Mouse (Mus musculus): ENCODE data around the gene Tox4. TPM values are rescaled to one million over a fixed set of nuclear protein-coding genes. Genes with fewer than 3 reads are reported as not detected.
"Not testable (repeated sequence)": the region's sequence is repeated elsewhere in the genome, so short reads cannot be mapped to it uniquely, and the experiment has no call there.

The Tox4 gene
- polyA plus RNA-seq, 1 experiment from 2014 or later: 43.2 TPM

DNA sequence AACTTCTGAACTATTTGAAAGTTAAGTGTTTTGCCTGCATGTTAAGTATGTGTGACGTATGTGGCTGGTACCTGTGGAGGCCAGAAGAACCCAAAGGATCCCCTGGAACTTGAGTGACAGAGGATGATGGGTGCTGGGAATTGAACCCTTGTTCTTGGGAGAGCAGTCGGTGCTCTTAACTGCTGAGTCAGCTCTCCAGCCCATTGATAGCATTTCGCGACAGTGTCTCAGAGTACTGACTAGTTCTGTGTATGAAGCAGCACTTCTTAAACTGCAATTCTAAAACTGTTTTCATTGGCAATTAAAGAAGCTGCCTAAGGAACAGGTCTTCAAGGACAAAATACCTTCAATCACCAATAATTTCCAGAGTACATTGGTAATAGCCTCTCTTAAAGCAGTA lies 1.7 kb upstream of the Tox4 start:
- H3K9me3 ChIP-seq (replicated peaks): no peaks in the 10 kb centered on the region
- no peak overlapping the region for H3K4me2 ChIP-seq (replicated peaks)
- H3K9ac ChIP-seq: no peak overlapping the region
- H3K4me1 ChIP-seq: peaks cover 8% of the 10 kb centered on the region
- no peak overlapping the region for H3K27ac ChIP-seq (replicated peaks)
- peaks cover 9% of the 10 kb centered on the region for H3K36me3 ChIP-seq
- no peaks in the 10 kb centered on the region for H3K27me3 ChIP-seq
- 89% methylated on average over 4 of the region's 4 CpGs for WGBS
- H3K4me3 ChIP-seq (replicated peaks): no peak overlapping the region
- no peak for ATAC-seq (ENCODE audit: insufficient number of reproducible peaks, low FRiP score, low TSS enrichment, low read depth)

DNA sequence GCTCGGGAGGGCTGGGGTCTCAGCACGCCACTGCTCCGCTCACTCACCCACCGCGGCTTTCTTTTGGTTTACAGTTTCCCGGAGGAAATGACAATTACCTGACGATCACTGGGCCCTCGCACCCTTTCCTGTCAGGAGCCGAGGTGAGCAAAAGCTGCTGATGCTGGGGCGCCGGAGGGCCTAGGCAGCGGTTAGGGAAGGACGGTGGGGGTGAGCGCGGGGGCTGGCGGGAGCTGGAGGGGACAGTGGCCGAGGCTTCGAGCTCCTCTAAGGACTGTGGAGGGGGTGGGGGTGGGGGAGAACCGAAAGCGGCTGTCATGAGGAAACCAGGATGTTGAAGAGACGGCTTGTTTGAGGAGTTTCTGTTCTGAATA lies 788 bp downstream of the Tox4 start:
- Histone ChIP-seq H3K4me2 (replicated peaks) (peak overlapping the region; percentile 60), H3K4me1 (peaks cover 8% of the 10 kb centered on the region), H3K36me3 (peaks cover 2% of the 10 kb centered on the region; the same call in 1 of the 2 replicates), H3K4me3 (replicated peaks) (peak overlapping the region; percentile 92), H3K27me3 (no peaks in the 10 kb centered on the region), H3K9me3 (replicated peaks) (no peaks in the 10 kb centered on the region), H3K9ac (peak overlapping the region; percentile 84), H3K27ac (replicated peaks) (peak overlapping the region; percentile 74)
- WGBS: under 1% methylated on average over 21 of the region's 21 CpGs
- ATAC-seq (ENCODE audit: insufficient number of reproducible peaks, low FRiP score, low TSS enrichment, low read depth): no peak

DNA sequence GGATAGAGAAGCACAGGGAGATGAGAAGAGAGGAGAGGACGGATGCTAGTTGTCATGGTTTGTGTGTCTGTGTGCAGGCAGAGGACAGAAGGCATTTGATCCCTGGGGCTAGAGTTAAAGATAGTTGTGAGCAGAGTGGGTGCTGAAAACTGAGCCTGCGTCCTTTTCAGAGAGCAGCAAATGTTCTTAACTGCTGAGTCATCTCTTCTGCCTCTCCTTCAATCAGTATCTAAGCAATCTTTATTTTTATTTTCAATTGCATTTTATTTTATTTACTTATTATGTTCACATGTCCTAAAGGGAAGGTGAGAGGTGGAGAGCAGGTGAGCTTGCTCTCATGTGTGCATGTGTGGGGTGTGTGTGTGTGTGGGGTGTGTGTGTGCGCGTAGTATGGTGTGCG lies 4.7 kb downstream of the Tox4 start:
- 93% methylated on average over 5 of the region's 5 CpGs for whole genome bisulfite sequencing
- Histone ChIP-seq H3K4me2 (replicated peaks) (no peak overlapping the region), H3K9me3 (replicated peaks) (no peaks in the 10 kb centered on the region), H3K27me3 (no peaks in the 10 kb centered on the region), H3K4me3 (replicated peaks) (no peak overlapping the region), H3K9ac (no peak overlapping the region), H3K27ac (replicated peaks) (no peak overlapping the region), H3K4me1 (0 out of 2 replicates have a peak, but pooled peaks cover 4% of the 10 kb centered on the region), H3K36me3 (peaks cover 24% of the 10 kb centered on the region)
- no peak for ATAC-seq (ENCODE audit: insufficient number of reproducible peaks, low FRiP score, low TSS enrichment, low read depth)

DNA sequence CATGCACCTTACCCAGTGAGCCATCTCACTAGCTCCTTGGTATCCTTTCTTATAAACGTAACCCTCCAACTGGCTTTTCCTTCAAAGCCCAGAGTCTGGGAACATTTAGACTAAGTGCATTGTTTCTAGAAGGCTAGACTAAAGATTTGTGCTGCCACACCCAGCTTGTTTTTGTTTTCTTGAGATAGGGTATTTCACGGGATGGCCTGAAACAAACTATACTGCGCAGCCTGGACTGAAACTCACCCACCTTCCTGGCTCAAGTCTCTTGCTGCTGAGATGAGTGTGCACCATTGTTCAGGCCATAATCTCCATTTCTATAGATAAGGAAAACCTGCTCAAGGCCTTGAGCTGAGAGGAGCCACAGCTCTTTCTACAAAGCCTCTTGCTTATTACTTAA lies 5.2 kb downstream of the Tox4 start:
- H3K27ac ChIP-seq (replicated peaks): no peak overlapping the region
- 0 out of 2 replicates have a peak, but pooled peaks cover 4% of the 10 kb centered on the region for H3K4me1 ChIP-seq
- H3K9ac ChIP-seq: no peak overlapping the region
- peaks cover 28% of the 10 kb centered on the region for H3K36me3 ChIP-seq
- no peak overlapping the region for H3K4me2 ChIP-seq (replicated peaks)
- H3K4me3 ChIP-seq (replicated peaks): no peak overlapping the region
- no peaks in the 10 kb centered on the region for H3K27me3 ChIP-seq
- ATAC-seq (ENCODE audit: insufficient number of reproducible peaks, low FRiP score, low TSS enrichment, low read depth): no peak
- WGBS: 91% methylated on average over 3 of the region's 3 CpGs
- H3K9me3 ChIP-seq (replicated peaks): no peaks in the 10 kb centered on the region

DNA sequence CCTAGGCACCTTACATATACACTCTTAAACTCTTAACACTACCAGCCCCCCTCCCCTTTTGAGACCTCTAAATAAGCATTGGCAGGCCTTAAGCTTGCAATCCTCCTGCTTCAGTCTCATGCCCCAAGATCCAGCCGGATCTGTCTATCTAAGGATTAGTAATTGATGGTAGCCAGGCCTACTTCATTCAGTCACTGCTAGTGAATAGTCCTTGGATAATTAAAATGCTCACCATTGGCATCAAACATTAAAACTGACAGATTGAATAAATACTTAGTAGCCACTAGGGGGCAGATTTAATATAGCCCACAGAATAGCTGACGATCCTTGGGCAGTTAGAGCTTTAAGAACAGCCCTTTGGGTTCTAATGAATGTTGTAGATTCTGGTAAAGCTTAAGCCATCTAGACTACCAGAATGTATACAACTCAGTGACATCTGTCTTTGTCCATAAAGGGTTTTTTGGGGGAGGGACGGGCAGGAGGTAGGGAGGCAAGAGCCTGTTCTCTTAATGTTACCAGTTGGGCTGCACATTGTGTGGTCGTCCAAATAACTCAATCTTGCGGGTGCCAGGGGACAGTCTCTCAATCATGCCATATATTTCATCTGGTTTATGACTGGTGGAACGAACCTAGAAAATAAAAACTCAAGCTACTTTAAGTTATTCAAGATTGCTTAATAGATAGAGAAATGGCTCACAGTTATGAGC lies 16.8 kb downstream of the Tox4 start:
- no peak; the same call in 1 of the 2 replicates for ATAC-seq (ENCODE audit: insufficient number of reproducible peaks, low FRiP score, low TSS enrichment, low read depth)

DNA sequence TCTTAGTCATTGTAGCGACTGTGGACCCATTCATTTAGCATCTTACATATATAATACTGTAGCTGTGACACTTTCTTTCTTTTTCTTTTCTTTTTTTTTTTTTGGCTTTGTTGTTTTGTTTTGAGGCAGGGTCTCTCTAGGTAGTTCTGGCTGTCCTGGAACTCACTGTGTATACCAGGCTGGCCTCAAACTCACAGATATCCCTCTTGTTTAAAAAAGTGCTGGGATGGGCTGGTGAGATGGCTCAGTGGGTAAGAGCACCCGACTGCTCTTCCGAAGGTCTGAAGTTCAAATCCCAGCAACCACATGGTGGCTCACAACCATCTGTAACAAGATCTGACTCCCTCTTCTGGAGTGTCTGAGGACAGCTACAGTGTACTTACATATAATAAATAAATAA lies 24.6 kb downstream of the Tox4 start:
- not testable (repeated sequence) for H3K27me3 ChIP-seq; H3K4me3 ChIP-seq (replicated peaks); ATAC-seq (ENCODE audit: insufficient number of reproducible peaks, low FRiP score, low TSS enrichment, low read depth); H3K4me1 ChIP-seq; H3K9ac ChIP-seq; H3K4me2 ChIP-seq (replicated peaks); H3K9me3 ChIP-seq (replicated peaks); H3K27ac ChIP-seq (replicated peaks)
- peaks cover 19% of the 10 kb centered on the region for H3K36me3 ChIP-seq
- 89% methylated on average over 3 of the region's 3 CpGs for WGBS

More for the DNA sequence above, 16.8 kb downstream of the Tox4 start:
- Histone ChIP-seq H3K9ac (no peak overlapping the region), H3K4me1 (no peaks in the 10 kb centered on the region), H3K9me3 (replicated peaks) (no peaks in the 10 kb centered on the region), H3K27ac (replicated peaks) (no peak overlapping the region), H3K27me3 (no peaks in the 10 kb centered on the region), H3K4me3 (replicated peaks) (no peak overlapping the region), H3K36me3 (peaks cover 80% of the 10 kb centered on the region), H3K4me2 (replicated peaks) (no peak overlapping the region)
- WGBS: 66% methylated on average over 6 of the region's 6 CpGs

DNA sequence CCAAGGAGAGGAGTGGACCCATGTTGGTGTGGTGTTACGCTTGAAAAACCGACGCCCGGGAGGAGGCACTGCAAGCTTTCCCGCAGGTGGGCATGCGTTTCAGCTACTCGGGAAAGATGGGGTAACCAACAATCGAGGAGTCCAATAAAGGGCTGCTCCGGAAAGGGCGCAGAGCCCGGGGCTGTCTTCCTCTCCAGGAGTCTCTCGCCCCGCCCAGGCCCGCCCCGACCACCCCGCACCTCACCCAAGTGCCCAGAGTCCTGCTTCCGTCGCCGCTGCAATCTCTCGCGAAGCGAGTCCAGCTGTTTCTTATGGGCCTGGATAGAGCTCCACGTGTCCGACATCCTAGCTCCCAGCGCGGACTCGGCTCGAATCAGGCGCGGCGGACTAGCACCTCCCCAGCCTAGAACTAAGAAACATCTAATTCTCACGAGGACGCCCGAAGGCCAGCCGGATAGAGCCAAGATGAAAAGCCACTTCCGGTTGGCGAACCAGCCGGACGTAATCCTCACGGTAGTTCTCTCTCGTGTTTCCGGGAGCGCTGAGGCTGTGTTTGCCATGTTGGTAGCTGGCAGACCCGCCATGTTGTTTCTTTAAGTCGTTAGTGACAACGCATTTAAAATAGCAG lies 25.8 kb downstream of the Tox4 start, which contains the start of gene Mettl3:
Gene Mettl3, minus strand, starts transcription at position 485 of the 628 bp plus-strand sequence.
- ATAC-seq (ENCODE audit: insufficient number of reproducible peaks, low FRiP score, low TSS enrichment, low read depth): peak; percentile 95
- Histone ChIP-seq H3K36me3 (peaks cover 17% of the 10 kb centered on the region), H3K27ac (replicated peaks) (peak within 1 kb of the TSS; percentile 98), H3K4me1 (0 out of 2 replicates have a peak, but pooled peaks cover 3% of the 10 kb centered on the region), H3K9me3 (replicated peaks) (no peaks in the 10 kb centered on the region), H3K4me2 (replicated peaks) (peak within 1 kb of the TSS; percentile 72), H3K27me3 (no peaks in the 10 kb centered on the region), H3K9ac (peak within 1 kb of the TSS; percentile 53), H3K4me3 (replicated peaks) (peak within 1 kb of the TSS; percentile 77)
- WGBS: under 1% methylated on average over 46 of the region's 46 CpGs

DNA sequence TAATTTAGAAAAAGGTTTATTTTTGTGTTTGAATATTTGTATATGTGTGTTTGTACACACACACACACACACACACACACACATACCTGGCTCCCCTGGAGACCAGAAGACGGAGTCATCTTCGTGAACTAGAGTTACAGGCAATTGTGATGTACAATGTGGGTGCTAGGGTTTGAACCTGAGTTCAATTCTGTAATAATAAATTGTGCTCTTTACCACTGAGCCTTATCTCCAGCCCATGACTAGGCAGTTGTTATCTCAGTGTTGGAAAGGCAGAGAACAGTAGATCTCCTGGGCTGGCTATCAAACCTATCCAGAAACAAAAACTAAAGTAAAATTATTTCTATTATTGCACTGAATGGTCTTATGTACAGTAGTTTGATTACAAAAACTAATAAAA lies 27.2 kb downstream of the Tox4 start:
- Histone ChIP-seq H3K27ac (replicated peaks) (no peak overlapping the region), H3K4me1 (0 out of 2 replicates have a peak, but pooled peaks cover 3% of the 10 kb centered on the region), H3K36me3 (peaks cover 15% of the 10 kb centered on the region), H3K4me3 (replicated peaks) (no peak overlapping the region), H3K9ac (no peak overlapping the region), H3K4me2 (replicated peaks) (no peak overlapping the region), H3K27me3 (no peaks in the 10 kb centered on the region), H3K9me3 (replicated peaks) (no peaks in the 10 kb centered on the region)
- ATAC-seq (ENCODE audit: insufficient number of reproducible peaks, low FRiP score, low TSS enrichment, low read depth): no peak
- WGBS: 95% methylated on average over 2 of the region's 2 CpGs

DNA sequence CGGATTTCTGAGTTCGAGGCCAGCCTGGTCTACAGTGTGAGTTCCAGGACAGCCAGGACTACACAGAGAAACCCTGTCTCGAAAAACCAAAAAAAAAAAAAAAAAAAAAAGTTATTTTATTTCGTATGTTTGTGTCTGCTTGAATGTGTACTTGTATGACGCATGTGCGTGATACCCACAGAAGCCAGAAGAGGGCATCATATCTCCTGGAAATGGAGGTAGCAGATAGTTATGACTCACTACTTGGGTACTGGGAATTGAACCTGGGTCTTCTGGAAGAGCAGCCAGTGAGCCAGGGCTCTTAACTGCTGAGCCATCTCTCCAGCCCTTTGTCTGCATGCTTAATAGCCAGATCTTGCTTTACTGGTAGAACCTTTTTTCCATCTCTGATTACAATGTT lies 31.4 kb downstream of the Tox4 start:
- not testable (repeated sequence) for H3K4me2 ChIP-seq (replicated peaks); H3K27me3 ChIP-seq; H3K9ac ChIP-seq; H3K9me3 ChIP-seq (replicated peaks); H3K27ac ChIP-seq (replicated peaks); H3K4me3 ChIP-seq (replicated peaks); ATAC-seq (ENCODE audit: insufficient number of reproducible peaks, low FRiP score, low TSS enrichment, low read depth)
- 93% methylated on average over 6 of the region's 6 CpGs for WGBS
- H3K4me1 ChIP-seq: peaks cover 20% of the 10 kb centered on the region
- peaks cover 50% of the 10 kb centered on the region for H3K36me3 ChIP-seq

DNA sequence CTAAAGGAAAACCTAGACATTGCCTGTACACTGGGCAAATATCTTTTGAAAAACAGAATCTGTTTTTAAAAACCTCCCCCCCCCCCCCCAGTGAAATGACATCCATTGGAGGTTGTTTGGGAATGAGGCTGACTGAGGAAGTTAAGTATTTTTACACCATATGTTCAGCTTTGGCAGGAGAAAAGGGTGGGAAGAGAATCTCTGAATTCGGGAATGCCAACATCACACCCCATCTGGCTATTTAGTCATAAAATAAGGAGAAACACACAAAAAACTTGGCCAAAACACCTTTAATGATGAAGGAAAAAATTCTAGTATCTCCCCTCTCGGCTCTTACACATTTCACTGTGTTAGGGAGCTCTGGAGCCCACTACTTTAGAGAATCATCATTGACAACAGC lies 32.0 kb downstream of the Tox4 start:
- no peaks in the 10 kb centered on the region for H3K9me3 ChIP-seq (replicated peaks)
- no peaks in the 10 kb centered on the region for H3K27me3 ChIP-seq
- H3K4me3 ChIP-seq (replicated peaks): no peak overlapping the region
- H3K4me1 ChIP-seq: peaks cover 23% of the 10 kb centered on the region
- no peak for ATAC-seq (ENCODE audit: insufficient number of reproducible peaks, low FRiP score, low TSS enrichment, low read depth)
- no peak overlapping the region for H3K9ac ChIP-seq
- H3K27ac ChIP-seq (replicated peaks): no peak overlapping the region
- peaks cover 50% of the 10 kb centered on the region for H3K36me3 ChIP-seq
- no peak overlapping the region for H3K4me2 ChIP-seq (replicated peaks)
- 90% methylated on average over 2 of the region's 2 CpGs for WGBS

DNA sequence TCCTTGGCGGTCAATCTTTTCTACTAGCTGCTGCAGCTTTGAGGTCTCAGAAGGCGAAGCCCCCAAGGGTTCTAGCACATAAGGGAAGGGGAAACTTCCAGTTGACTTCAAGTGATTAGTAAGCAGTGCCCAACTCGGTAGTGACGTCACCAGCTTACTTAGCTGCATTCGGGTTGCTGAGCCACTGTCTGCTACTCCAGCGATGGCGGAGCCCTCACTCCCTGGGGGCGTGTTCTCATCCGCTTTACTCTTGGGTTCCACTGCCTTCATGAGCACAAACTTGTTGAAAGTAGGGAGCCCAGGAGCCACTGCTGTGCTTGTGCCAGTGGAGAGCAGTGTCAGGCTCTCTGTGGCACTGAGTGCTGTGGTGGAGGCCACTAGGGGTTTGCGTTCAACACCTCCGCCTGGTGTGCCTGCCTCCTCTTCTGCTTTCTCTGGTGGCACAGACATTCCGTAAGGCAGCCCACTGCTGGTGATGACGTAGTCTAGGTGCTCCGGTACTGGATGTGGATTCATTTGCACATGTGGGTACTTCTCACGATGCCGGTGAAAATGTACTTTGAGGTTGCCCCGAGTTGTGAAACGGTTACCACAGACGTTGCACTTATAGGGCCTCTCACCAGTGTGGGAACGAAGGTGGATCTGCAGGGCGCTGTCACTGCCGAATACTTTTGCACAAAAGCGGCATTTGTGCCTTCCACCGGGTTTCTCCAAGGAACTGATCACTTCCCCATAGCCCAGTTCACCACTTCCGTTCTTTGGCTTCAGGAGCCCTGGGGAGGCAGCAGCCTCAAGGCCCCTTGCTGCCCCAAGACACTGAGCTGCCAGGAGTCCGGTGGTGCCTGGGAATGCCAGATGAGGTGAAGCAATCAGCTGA lies 35.2 kb downstream of the Tox4 start:
- Histone ChIP-seq H3K4me1 (peaks cover 30% of the 10 kb centered on the region), H3K9ac (no peak overlapping the region), H3K4me3 (replicated peaks) (peak overlapping the region; percentile 82; the same call in 1 of the 2 replicates), H3K27ac (replicated peaks) (no peak overlapping the region), H3K36me3 (peaks cover 42% of the 10 kb centered on the region), H3K9me3 (replicated peaks) (no peaks in the 10 kb centered on the region), H3K27me3 (no peaks in the 10 kb centered on the region), H3K4me2 (replicated peaks) (peak overlapping the region; percentile 72; the same call in 1 of the 2 replicates)
- ATAC-seq (ENCODE audit: insufficient number of reproducible peaks, low FRiP score, low TSS enrichment, low read depth): no peak
- 87% methylated on average over 26 of the region's 26 CpGs for WGBS
